Mouse (Mus musculus) T-helper 17 cell (primary cell): Measurements from ENCODE around the gene Cacna1d.

Experiments used
- in situ Hi-C, 2 experiments: fragments of 300-600 bp; cut with MboI, MseI; formaldehyde crosslinking; loops; 1 replicate in 1 of 2; 2 replicates in 1 of 2; pipeline ENCODE4 v1.15.1; 2025; ENCODE audit warnings: high pct_unique_total_duplicates in 2 of 2

Cacna1d gene

GRCm38 (mm10) chr14:30171593-30171992 lies 319.7 kb downstream of the Cacna1d start:
- in situ Hi-C loops: no loop called here

GRCm38 (mm10) chr14:30171008-30171407 lies 320.2 kb downstream of the Cacna1d start:
- in situ Hi-C loops: no loop called here

GRCm38 (mm10) chr14:30169455-30169854 lies 321.8 kb downstream of the Cacna1d start:
- in situ Hi-C loops: no loop called here

- in situ Hi-C loops: no loop called here
Observed at GRCm38 (mm10) chr14:30168902-30169301, 322.4 kb downstream of the Cacna1d start.

GRCm38 (mm10) chr14:30168387-30168786 lies 322.9 kb downstream of the Cacna1d start:
- in situ Hi-C loops: no loop called here

GRCm38 (mm10) chr14:30167606-30168005 lies 323.6 kb downstream of the Cacna1d start:
- in situ Hi-C loops: no loop called here

DNA sequence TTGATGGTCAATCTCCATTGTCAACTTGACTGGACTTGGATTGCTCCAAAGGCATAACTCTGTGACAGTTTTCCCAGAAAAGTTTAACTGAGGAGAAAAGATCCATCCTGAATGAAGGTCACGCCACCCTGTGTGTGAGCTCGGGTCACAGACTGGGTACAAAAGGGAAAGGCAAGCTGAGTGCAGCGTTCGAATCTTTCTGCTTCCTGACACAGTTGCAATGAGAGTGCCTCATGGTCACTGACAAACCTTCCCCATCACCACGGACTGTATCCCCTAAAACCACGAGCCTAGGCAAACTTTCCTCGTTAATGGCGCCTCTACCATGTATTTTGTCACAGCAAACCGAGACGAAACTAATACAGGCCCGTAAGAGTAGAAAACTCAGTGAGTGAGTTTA lies 325.2 kb downstream of the Cacna1d start:
- in situ Hi-C loops: no loop called here

- in situ Hi-C loops: no loop called here
Observed at GRCm38 (mm10) chr14:30163733-30164708, 327.2 kb downstream of the Cacna1d start.

DNA sequence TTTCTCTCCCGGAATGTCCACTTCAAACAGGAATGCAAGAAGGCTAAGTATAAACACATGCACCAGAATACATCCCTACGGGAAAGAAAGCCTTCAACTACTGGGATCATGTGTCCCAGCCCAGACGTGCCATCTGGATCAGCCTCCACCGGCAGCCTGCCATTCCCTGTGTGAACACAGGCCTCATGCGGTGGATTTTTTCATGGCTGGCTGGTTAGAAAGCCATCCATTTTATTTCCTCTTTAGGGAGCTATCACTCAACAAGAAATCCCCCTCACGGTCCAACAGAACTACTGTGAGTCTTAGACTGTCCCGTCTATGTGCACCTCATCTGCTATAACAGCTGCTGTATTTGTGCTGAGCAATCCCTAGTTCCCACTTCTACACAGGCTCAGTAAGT lies 343.5 kb downstream of the Cacna1d start:
- in situ Hi-C loops: no loop called here

- in situ Hi-C loops: no loop called here
Observed at GRCm38 (mm10) chr14:30138379-30138964, 352.8 kb downstream of the Cacna1d start.

DNA sequence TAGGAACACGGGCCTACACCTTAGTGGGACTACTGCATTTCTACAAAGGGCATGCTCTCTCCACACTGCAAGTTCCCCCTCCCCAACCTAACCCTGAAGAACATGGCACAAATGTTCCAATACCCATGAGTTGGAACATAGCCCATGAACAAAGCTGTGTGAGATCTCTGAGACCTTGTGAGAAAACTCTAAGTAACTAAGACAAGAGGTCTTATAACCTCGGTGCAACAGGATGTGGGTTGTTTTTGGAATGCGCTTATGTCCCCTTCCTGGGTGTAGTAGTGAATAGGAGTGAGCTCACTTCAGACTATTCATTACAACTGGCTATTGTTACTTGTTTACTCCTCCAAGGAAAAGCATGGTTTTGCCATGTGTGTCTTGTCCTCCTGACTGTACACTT lies 353.3 kb downstream of the Cacna1d start:
- in situ Hi-C loops: no loop called here

- in situ Hi-C loops: no loop called here
Observed at GRCm38 (mm10) chr14:30136965-30137364, 354.3 kb downstream of the Cacna1d start.

- in situ Hi-C loops: no loop called here
Observed at GRCm38 (mm10) chr14:30135351-30135750, 355.9 kb downstream of the Cacna1d start.

GRCm38 (mm10) chr14:30133684-30134083 lies 357.6 kb downstream of the Cacna1d start:
- in situ Hi-C loops: loop anchor here in 1 of 2 experiments (5.0 kb wide), 1 partner anchor 324 kb away; no protein-coding TSS in a partner anchor

GRCm38 (mm10) chr14:30131256-30131655 lies 360.0 kb downstream of the Cacna1d start:
- in situ Hi-C loops: loop anchor here in 1 of 2 experiments (5.0 kb wide), 1 partner anchor 326 kb away; no protein-coding TSS in a partner anchor

- in situ Hi-C loops: loop anchor here in 1 of 2 experiments (5.0 kb wide), 1 partner anchor 327 kb away; no protein-coding TSS in a partner anchor
Observed at GRCm38 (mm10) chr14:30130092-30130491, 361.2 kb downstream of the Cacna1d start.

DNA sequence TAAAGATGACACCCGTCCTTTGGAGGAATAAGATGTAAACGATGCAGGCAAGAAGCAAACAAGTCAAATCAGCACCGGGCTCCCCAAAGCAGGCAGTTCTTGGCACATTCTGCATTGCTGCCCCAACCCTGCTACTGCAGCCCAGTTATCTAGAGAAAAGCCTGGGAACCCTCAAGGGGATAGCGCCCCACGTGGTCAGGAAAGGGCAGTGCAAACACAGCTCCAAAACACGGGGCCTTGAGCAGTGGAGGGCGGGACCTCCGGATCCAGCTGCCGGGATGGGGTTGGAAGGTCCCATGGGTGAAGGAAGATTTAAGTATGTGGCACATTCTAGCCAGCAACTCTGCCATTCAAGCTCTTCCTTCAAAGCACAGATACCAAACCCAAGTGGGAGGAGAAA lies 361.9 kb downstream of the Cacna1d start:
- in situ Hi-C loops: no loop called here

DNA sequence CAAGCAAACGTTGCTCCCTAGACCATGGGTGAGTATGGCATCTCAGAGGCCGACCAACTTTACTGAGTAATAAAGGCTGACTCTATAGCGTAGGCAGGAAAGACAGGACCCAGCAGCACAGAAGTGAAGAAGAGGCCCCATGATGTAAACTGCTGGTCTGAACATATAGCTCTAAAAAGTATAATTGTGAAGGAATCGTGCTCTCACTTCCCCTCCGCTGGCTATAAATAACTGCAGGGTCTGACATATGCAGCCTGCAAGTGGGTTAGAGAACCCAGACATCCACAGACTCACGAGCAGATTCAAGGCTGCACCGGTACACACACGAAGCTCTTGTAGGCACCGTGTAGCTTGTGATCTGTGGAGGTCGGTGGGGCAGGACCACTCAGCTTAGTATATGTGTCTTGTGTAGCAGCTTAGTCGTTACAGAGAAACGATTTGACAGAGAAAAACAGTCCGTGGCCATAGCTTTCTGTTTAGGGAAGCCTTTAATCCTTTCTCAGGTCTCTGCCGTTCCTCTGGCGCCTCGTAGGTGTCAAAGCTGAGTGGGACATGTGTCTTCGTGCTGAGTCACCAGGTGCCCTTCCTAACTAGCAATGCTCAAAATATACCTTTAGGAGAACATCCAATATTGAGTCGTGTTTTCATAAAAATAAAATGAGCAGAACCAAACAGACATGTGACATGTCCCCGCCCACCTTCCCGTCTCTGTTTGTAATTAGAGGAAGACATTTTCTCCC lies 366.1 kb downstream of the Cacna1d start:
- in situ Hi-C loops: no loop called here

- in situ Hi-C loops: no loop called here
Observed at GRCm38 (mm10) chr14:30120023-30120422, 371.2 kb downstream of the Cacna1d start.

DNA sequence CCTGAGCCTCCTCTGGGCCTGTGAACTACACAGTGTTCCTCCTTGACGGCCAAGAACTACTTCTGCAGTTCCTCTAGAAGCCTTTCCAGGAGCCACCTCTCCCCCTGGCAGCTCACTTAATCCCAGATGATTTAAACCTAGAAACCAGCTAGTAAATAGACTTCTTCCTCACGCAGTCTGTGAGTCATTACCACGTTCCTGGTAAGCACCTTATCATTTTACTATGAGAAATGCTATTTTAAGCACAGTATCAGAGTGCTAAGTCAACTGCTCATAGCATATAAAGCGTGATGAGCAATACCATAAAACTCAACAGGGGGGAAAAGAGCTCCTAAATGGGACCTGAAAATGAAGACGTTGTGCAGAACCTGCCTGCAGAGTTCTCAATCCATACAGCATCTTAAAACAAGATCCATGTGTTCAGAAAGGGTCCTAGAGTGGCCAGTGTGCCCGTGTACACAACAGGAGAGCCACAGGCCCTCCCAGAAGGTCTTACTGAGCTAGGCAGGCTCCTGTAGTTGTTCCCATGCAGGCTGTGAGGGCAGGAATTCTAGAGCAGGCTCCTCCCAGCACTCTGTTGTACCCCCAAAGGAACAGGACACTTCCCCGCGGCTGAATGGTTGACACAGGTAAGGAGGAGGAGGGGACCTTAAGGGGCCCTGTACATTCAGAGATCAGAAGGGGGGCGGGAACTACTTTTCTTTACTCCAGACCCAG lies 377.7 kb downstream of the Cacna1d start:
- in situ Hi-C loops: no loop called here

GRCm38 (mm10) chr14:30109079-30109478 lies 382.2 kb downstream of the Cacna1d start:
- in situ Hi-C loops: no loop called here
